Mouse (Mus musculus) gastrocnemius, adult 2 months (tissue): ENCODE data around the gene Slc9a8. TPM values are rescaled to one million over a fixed set of nuclear protein-coding genes. Genes with fewer than 3 reads are reported as not detected.
"Not testable (repeated sequence)": the region's sequence is repeated elsewhere in the genome, so short reads cannot be mapped to it uniquely, and the experiment has no call there.

Source experiments
- DNase-seq: peaks from one replicate; pipeline ENCODE4 v3.0.0; 2022
- H3K27ac ChIP-seq: fragments of 200-600 bp; 2 replicates; pipeline ENCODE4 v1.8.1; 2022; ENCODE audit warnings: mild to moderate bottlenecking
- H3K4me3 ChIP-seq: fragments of 200-600 bp; 2 replicates; pipeline ENCODE4 v1.8.1; 2022; ENCODE audit warnings: mild to moderate bottlenecking, moderate library complexity
- CTCF ChIP-seq: fragments of 200-600 bp; IDR thresholded peaks from 2 replicates; pipeline ENCODE4 v1.8.1; 2022; ENCODE audit warnings: antibody characterized with exemption, mild to moderate bottlenecking, moderate library complexity
- intact Hi-C: fragments of 180-260 bp; cut with DNase I; formaldehyde crosslinking; loops from one replicate; pipeline ENCODE4 v1.15.1; 2025
- total RNA-seq, 2 experiments: library from RNA; stranded (reverse); gene quantifications; 2 replicates each; pipeline ENCODE4 v1.2.3; 2021

Slc9a8 gene
- total RNA-seq, 2 experiments from 2014 or later: 25.0 to 30.4 TPM

DNA sequence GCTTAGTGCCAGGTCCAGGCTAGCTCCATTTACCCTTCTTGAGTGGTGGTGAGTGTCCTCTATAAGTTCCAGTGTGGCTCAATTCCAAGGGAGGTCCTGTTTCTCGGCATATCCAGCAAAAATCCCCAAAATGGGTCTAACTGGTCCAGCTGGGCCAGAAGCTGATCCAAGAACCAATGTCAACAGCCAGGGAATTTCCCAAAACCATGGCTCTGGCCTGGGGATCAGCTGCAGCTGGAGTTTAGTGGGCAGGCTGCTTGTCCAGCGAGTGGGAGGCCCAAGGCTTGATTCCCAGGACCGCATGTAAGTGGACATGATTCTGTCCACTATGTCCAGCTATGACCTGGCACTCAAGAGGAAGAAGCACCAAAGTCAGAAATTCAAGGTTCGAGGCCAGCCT lies 35.1 kb upstream of the Slc9a8 start:
- DNase-seq: peak; percentile 38
- Histone ChIP-seq H3K4me3 (no peak overlapping the region), H3K27ac (no peak overlapping the region)
- TF ChIP-seq CTCF: no peak
- intact Hi-C loops: no loop called here

- Histone ChIP-seq H3K27ac (no peak overlapping the region), H3K4me3 (no peak overlapping the region)
- intact Hi-C loops: no loop called here
- no peak for DNase-seq
- no peak for TF ChIP-seq CTCF
These were observed 34.5 kb upstream of the Slc9a8 start for GRCm38 (mm10) chr2:167386998-167387397.

- intact Hi-C loops: no loop called here
- Histone ChIP-seq H3K4me3 (no peak overlapping the region), H3K27ac (no peak overlapping the region)
- TF ChIP-seq CTCF: no peak
- DNase-seq: no peak
These were observed 27.1 kb upstream of the Slc9a8 start for GRCm38 (mm10) chr2:167394426-167394825.

DNA sequence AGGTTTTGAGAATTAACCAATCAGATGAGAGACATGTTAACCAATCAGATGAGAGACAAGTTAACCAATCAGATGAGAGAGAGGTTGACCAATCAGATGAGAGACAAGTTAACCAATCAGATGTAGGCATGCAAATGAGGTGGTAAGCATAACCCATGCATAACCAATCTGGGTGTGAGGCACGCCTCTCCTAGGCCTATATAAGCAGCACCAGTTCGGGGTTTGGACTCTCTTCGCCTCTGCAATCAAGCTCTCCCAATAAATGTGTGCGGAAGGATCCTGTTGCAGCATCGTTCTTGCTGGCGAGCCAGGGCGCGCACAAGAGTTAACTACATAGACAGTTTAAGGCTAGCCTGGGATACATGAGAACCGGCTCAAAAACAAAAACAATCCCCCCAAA lies 25.1 kb upstream of the Slc9a8 start:
- H3K4me3 ChIP-seq, H3K27ac ChIP-seq, intact Hi-C loops, DNase-seq: not testable (repeated sequence)

DNA sequence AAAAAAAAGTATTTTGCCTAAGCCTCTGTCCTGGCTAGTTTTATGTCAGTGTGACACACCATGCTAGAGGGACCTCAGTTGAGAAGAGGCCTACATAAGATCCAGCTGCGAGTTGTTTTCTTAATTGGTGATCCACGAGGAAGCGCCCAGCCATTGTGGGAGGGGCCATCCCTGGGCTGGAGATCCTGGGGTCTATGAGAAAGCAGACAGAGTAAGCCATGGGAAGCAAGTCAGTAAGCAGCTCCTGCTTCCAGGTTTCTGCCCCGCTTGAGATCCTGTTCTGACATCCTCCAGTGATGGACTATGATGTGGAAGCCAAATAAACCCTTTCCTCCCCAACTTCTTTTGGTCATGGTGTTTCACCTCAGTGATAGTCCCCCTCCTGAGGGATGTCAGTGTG lies 22.5 kb upstream of the Slc9a8 start:
- intact Hi-C loops: no loop called here
- no peak for TF ChIP-seq CTCF
- no peak for DNase-seq
- Histone ChIP-seq H3K27ac (no peak overlapping the region), H3K4me3 (no peak overlapping the region)

DNA sequence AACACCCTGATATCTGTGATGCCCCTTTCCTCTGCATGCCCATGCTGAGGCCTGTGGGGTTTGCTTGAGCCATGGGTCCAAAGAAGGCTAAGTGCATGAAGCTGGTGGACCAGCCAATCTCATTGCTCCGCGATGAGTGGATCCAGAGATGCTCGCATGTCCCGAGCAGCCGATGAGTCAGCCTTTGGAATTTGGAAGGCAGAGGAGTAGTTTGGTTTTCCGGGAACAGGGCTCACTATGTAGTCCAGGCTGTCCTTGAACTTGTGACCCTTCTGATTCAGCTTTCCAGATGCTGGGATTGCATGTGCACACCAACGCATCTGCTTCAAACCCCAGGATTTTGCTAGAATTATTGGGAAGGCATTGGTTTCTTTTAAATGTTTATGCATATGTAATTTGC lies 21.9 kb upstream of the Slc9a8 start:
- DNase-seq: no peak
- intact Hi-C loops: no loop called here
- Histone ChIP-seq H3K27ac (no peak overlapping the region), H3K4me3 (no peak overlapping the region)
- TF ChIP-seq CTCF: no peak

GRCm38 (mm10) chr2:167403085-167403484 lies 18.4 kb upstream of the Slc9a8 start:
- DNase-seq: no peak
- Histone ChIP-seq H3K4me3 (no peak overlapping the region), H3K27ac (no peak overlapping the region)
- TF ChIP-seq CTCF: no peak
- intact Hi-C loops: no loop called here

DNA sequence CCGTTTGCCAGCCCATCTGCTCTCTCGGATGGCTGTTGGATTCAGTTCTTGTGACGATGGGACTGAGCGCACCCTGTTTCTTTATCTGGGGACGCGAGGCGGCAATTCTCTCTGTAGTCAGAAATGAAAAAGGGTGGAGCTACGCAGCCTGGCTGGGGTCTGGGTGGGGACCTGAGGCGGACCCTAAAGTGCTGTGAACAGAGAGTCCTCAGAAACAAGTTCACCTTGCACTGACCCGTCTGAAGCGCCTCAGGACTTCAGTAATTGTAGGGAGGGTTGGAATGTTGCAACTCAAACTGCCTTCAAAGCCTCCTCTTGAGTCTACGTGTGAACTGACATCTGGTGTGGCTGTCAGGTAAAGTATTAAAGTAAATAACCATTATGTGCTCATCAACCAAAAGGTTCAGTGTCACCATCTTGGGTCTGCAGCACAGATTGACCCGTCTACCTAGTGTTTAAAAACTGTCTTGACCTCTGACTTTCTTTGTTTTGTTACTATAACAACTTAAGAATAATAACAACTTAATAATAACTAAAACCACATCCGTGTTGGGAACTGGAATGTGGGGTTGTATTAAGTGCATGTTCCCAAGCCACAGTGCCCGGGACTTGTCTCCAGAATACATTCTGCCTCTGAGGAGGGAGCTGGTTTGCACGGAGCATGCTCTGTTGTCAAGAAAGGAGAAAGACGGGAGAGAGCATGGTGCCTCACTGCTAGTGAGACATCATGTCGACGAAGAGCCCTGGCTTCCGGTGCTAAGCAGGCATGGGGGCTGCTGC lies 16.2 kb upstream of the Slc9a8 start:
- no peak for DNase-seq
- H3K4me3 ChIP-seq: no peak overlapping the region
- no peak overlapping the region for H3K27ac ChIP-seq
- TF ChIP-seq CTCF: no peak
- intact Hi-C loops: no loop called here

- intact Hi-C loops: no loop called here
- TF ChIP-seq CTCF: no peak
These were observed 14.1 kb upstream of the Slc9a8 start for GRCm38 (mm10) chr2:167407296-167407929.

DNA sequence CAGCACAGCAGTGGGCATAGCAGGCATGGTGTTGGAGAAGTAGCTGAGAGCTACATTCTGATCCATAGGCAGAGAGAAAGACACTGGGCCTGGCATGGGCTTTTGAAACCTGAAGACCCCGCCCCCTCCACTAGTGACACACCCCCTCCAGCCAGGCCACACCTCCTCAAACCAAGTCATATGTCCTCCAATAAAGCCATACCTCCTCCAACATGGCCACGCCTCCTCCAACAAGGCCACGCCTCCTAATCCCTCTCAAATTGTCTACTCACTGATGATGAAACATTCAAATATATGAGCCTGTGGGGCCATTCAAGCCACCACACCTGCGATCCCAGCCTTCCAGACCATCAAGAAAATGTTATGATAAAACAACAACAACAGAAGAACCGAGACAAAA lies 7.1 kb upstream of the Slc9a8 start:
- no peak for TF ChIP-seq CTCF
- intact Hi-C loops: no loop called here

More at GRCm38 (mm10) chr2:167407296-167407929, 14.1 kb upstream of the Slc9a8 start:
- no peak overlapping the region for H3K4me3 ChIP-seq
- no peak for DNase-seq
- no peak overlapping the region for H3K27ac ChIP-seq

GRCm38 (mm10) chr2:167415970-167416563 lies 5.4 kb upstream of the Slc9a8 start:
- DNase-seq: no peak
- intact Hi-C loops: loop anchor here (5.0 kb wide), 2 partner anchors 69 to 344 kb away; partner anchors contain the start of gene B4galt5
- TF ChIP-seq CTCF: no peak
- no peak overlapping the region for H3K27ac ChIP-seq
- H3K4me3 ChIP-seq: no peak overlapping the region

More for the DNA sequence above, 7.1 kb upstream of the Slc9a8 start:
- DNase-seq: no peak
- no peak overlapping the region for H3K4me3 ChIP-seq
- H3K27ac ChIP-seq: no peak overlapping the region

DNA sequence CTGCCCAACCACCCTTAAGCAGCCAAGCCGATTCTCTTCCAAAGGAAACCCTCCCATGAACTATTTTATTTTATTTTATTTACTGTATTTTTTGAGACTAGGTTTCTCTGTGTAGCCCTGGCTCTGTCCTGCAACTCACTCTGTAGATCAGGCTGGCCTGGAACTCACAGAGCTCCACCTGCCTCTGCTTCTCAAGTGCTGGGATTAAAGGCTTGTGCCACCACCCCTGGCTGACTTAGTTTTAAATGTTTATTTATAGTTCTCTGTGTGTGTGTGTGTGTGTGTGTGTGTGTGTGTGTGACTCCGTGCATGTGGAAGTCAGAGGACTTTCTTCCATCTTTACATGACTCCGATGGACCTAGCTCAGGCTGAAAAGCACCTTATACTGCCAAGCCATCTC lies 4.5 kb upstream of the Slc9a8 start:
- peak; percentile 35 for DNase-seq
- intact Hi-C loops: loop anchor here (1.0 to 5.0 kb wide), 4 partner anchors 70 to 345 kb away; partner anchors contain the start of gene B4galt5
- no peak overlapping the region for H3K4me3 ChIP-seq
- TF ChIP-seq CTCF: no peak
- H3K27ac ChIP-seq: no peak overlapping the region

DNA sequence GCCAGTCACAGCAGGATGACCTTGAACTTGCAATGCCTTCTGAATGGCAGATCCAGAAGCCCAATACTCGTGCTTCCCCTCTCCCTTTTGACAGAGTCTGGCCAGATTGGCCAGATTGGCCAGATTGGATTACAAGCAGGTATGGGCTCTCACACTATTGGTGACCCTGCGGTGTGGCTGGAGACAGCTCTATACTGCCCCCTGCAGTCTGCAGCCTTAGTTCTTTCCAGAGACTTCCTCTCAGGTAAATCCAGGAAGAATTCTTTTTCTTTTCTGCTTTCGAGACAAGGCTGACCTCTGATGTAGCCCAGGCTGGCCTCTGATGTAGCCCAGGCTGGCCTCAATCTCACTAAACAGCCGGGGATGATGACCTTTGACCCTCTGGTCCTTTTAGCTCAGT lies 3.8 kb upstream of the Slc9a8 start:
- H3K4me3 ChIP-seq: no peak overlapping the region
- intact Hi-C loops: loop anchor here (1.0 to 5.0 kb wide), 4 partner anchors 70 to 345 kb away; partner anchors contain the start of gene B4galt5
- TF ChIP-seq CTCF: peak; percentile 91
- H3K27ac ChIP-seq: no peak overlapping the region
- peak; percentile 82 for DNase-seq
